Mouse (Mus musculus) bone marrow, adult 2 months (tissue): ENCODE data around the gene Pclaf. TPM values are rescaled to one million over a fixed set of nuclear protein-coding genes. Genes with fewer than 3 reads are reported as not detected.

ENCODE experiments used
- H3K27ac ChIP-seq: fragments of 200-500 bp; 2 replicates; pipeline ENCODE4 v1.5.1; 2012; ENCODE audit warnings: low read depth, mild to moderate bottlenecking, control low read depth, inconsistent platforms, low read length; ENCODE audit not compliant: control insufficient read depth, poor library complexity, insufficient read depth
- H3K4me1 ChIP-seq: fragments of 200-500 bp; 2 replicates; pipeline ENCODE4 v1.6.1; 2011; ENCODE audit warnings: low read length; ENCODE audit not compliant: control insufficient read depth, insufficient read depth
- H3K4me3 ChIP-seq: fragments of 200-500 bp; replicated peaks from 2 replicates; pipeline ENCODE3; 2011; ENCODE audit warnings: mild to moderate bottlenecking, low read depth, low read length, control low read depth; ENCODE audit not compliant: control insufficient read depth
- CTCF ChIP-seq: fragments of 200-500 bp; IDR thresholded peaks from 2 replicates; pipeline ENCODE4 v1.5.1; 2011; ENCODE audit warnings: low read length, control low read depth; ENCODE audit not compliant: control insufficient read depth, insufficient read depth
- POLR2A ChIP-seq: fragments of 200-500 bp; IDR thresholded peaks from 2 replicates; pipeline ENCODE4 v1.6.1; 2011; ENCODE audit warnings: low read depth, mild to moderate bottlenecking, control low read depth, low read length, borderline replicate concordance; ENCODE audit not compliant: control insufficient read depth
- WGBS: fragments of 180-500 bp; shearing (Covaris S2); methylation state at CpG from one replicate; pipeline ENCODE4 v1.1.7; 2018; 5-methylcytosine and 5-hydroxymethylcytosine counted together
- polyA plus RNA-seq: library from polyadenylated mRNA; stranded (reverse); fragments of >200 nt; gene quantifications from 2 replicates; pipeline ENCODE4 v1.2.4, GENCODE M21; 2011; ENCODE audit warnings: low replicate concordance; ENCODE audit not compliant: missing spikeins, insufficient read depth, insufficient read length

The Pclaf gene
- polyA plus RNA-seq, 1 experiment = 69.5 TPM

DNA sequence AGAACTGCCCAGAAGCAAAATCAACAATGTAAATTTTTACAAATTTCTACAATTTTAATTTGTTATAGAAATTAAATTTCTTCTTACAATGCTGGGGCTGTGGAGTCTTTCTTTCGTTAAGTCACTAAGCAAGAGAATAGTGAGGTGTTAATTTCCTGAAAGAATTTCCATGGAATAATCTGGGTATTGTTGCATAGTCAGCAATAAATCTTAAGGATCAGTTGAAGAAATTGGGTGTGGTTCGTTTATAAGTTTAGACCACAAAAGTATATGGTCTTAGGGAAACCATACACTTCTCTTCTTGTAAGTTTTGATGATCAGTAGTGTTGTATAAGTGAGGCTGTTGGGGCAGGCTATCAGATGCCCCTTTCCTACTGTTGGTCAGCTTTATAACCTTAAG, 47.5 kb downstream of the Pclaf start:
- TF ChIP-seq POLR2A (no peak), CTCF (no peak)
- H3K4me3 ChIP-seq = no peak overlapping the region
- H3K27ac ChIP-seq = no peak overlapping the region
- 74% methylated on average over 2 of the region's 2 CpGs for WGBS
- no peaks in the 10 kb centered on the region for H3K4me1 ChIP-seq

DNA sequence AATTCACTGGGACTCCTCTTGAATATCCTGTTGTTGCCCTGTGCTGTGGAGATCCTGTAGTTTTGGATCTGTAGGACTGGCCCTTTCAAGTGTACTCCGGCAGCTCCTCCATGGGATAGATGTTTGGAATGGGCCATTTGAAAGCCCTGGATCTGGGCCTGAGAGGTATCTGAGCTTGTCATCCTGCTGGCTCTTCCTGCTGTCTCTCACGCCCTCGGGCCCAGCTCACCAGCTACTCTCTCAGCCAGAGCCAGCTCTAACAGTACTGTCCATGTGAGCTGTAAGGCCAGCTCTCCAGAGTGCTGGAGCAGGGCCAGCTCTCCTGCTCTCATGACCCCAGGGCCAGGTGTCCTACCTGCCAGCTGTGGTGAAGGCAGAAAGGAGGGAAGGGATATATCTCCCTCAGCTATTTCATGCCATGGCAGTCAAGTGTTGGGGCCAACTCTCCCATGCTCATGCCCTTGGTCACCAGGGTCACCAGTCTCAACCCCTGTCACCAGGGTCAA, 61.1 kb downstream of the Pclaf start:
- TF ChIP-seq CTCF = no peak
- no peak for TF ChIP-seq POLR2A
- Histone ChIP-seq H3K4me1 (peaks cover 5% of the 10 kb centered on the region; the same call in 1 of the 2 replicates), H3K27ac (no peak overlapping the region), H3K4me3 (no peak overlapping the region)
- WGBS = 81% methylated on average over 3 of the region's 3 CpGs

Other genes with a start within 250 kb of the Pclaf start
- gene Oaz2, start 222.2 kb upstream of the Pclaf start, polyA plus RNA-seq = 22.1 and 34.0 TPM in 2 replicates
- 7.9 and 13.9 TPM in 2 replicates for gene Zfp609, start 62.7 kb upstream of the Pclaf start, polyA plus RNA-seq
- 6.4 and 12.8 TPM in 2 replicates for gene Trip4, start 18.6 kb downstream of the Pclaf start, polyA plus RNA-seq
- gene Csnk1g1, start 18.7 kb downstream of the Pclaf start, polyA plus RNA-seq = 6.5 and 14.4 TPM in 2 replicates
- gene Ppib, start 170.0 kb downstream of the Pclaf start, polyA plus RNA-seq = 88.9 and 169 TPM in 2 replicates
- 21.4 and 26.4 TPM in 2 replicates for gene Snx22, start 179.5 kb downstream of the Pclaf start, polyA plus RNA-seq
- gene Snx1, start 236.3 kb downstream of the Pclaf start, polyA plus RNA-seq = 33.7 and 44.1 TPM in 2 replicates
- gene Ciao2a, start 236.4 kb downstream of the Pclaf start, polyA plus RNA-seq = 27.0 and 37.6 TPM in 2 replicates